ENCODE assay signal across 11 mouse cellular contexts in the genomic region with DNA sequence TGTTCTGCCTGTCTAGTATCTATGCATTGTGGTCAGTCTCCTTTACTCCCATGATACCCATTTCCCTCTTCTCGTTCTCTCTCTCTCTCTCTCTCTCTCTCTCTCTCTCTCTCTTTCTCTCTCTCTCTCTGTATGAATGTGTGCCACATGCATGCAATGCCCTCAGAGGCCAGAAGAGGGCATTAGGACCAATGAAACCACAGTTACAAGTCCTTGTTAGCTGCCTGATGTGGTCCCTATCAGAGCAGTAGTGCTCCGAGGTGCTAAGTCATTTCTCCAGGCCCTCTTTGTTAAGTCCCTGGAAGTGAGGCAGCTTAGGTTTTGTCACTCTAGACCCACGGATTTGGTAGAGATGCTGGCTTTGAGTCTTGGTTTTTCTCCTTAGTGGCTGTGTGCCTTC.
DNase-seq lines count a peak whose midpoint lies in the region; ATAC-seq and TF ChIP-seq lines count a peak whose summit lies in the region.
"Had no signal": no experiment of that assay in that cellular context is flagged by ENCODE, and none has a peak within 500 bp of the region (broad histone marks: within the 10 kb centered on the region; RNA-seq: fewer than 3 reads in every experiment).

No protein-coding gene starts in this region.

- TF ChIP-seq EP300 in lung, postnatal 0 days (IDR thresholded peaks at IDR 0.05) = no peak

- no peak overlapping the region for H3K4me3 ChIP-seq in forebrain, embryonic 14.5 days (ENCODE audit: low read depth, low read length)
- no peak overlapping the region for H3K4me3 ChIP-seq in forebrain, embryonic 13.5 days
- H3K4me3 ChIP-seq in lung, postnatal 0 days (ENCODE audit: low read depth, low read length) = no peak overlapping the region
- H3K4me3 ChIP-seq in lung, adult 2 months (replicated peaks; ENCODE audit: extremely low read depth, low read depth, low read length) = no peak overlapping the region
- H3K4me3 ChIP-seq: embryonic facial prominence, embryonic 13.5 days; megakaryocyte, embryonic 14.5 days had no signal

- H3K9ac ChIP-seq in forebrain, embryonic 14.5 days (ENCODE audit: low read length) = no peak overlapping the region
- no peak overlapping the region for H3K9ac ChIP-seq in forebrain, embryonic 13.5 days
- no peak overlapping the region for H3K9ac ChIP-seq in lung, postnatal 0 days (replicated peaks; ENCODE audit: low read depth)
- H3K9ac ChIP-seq: embryonic facial prominence, embryonic 13.5 days had no signal

- H3K27me3 ChIP-seq in forebrain, embryonic 14.5 days (replicated peaks; ENCODE audit: control insufficient read depth, insufficient read depth, low read length) = no peaks in the 10 kb centered on the region
- no peaks in the 10 kb centered on the region for H3K27me3 ChIP-seq in forebrain, embryonic 13.5 days
- H3K27me3 ChIP-seq in lung, postnatal 0 days (replicated peaks; ENCODE audit: insufficient read depth, low read length) = no peaks in the 10 kb centered on the region
- H3K27me3 ChIP-seq: CH12.LX; embryonic facial prominence, embryonic 13.5 days; megakaryocyte, embryonic 14.5 days had no signal

- no peak for TF ChIP-seq POLR2A in lung, adult 2 months (IDR thresholded peaks at IDR 0.05; ENCODE audit: borderline replicate concordance, extremely low read depth, low read depth, low read length)

- DNase-seq in forebrain, embryonic 14.5 days (ENCODE audit: low spot score) = peak; percentile 44
- peak; percentile 12 for DNase-seq in lung, postnatal 0 days (ENCODE audit: low spot score)
- no peak for DNase-seq in lung, adult 2 months
- DNase-seq in cerebellum, postnatal 25 days = peak; percentile 45 to 57
- DNase-seq in adrenal gland, postnatal 4 days (ENCODE audit: low spot score in 2 of 2) = no peak
- no peak for DNase-seq in urinary bladder, postnatal 14 days (ENCODE audit: low spot score)

- no peaks in the 10 kb centered on the region for H3K9me3 ChIP-seq in forebrain, embryonic 14.5 days (replicated peaks; ENCODE audit: control insufficient read depth, low read length)
- H3K9me3 ChIP-seq in forebrain, embryonic 13.5 days (replicated peaks) = no peaks in the 10 kb centered on the region
- H3K9me3 ChIP-seq in lung, postnatal 0 days (ENCODE audit: low read length) = no peaks in the 10 kb centered on the region
- H3K9me3 ChIP-seq: embryonic facial prominence, embryonic 13.5 days had no signal

- 23% methylated on average over 3 of the region's 3 CpGs for WGBS in forebrain, embryonic 14.5 days
- WGBS in forebrain, embryonic 13.5 days = 24% methylated on average over 3 of the region's 3 CpGs
- 23% methylated on average over 3 of the region's 3 CpGs for WGBS in lung, postnatal 0 days
- 28% methylated on average over 3 of the region's 3 CpGs for WGBS in lung, adult 2 months

- TF ChIP-seq CTCF in lung, postnatal 0 days (IDR thresholded peaks at IDR 0.05) = peak; percentile 68
- TF ChIP-seq CTCF in lung, adult 2 months (IDR thresholded peaks at IDR 0.05; ENCODE audit: insufficient read depth, low read length) = no peak

- no peak for ATAC-seq in forebrain, embryonic 14.5 days
- ATAC-seq in forebrain, embryonic 13.5 days = no peak
- ATAC-seq in lung, postnatal 0 days = no peak
- ATAC-seq in megakaryocyte-erythroid progenitor cell, adult 5-6 weeks (replicated peaks; ENCODE audit: low FRiP score, low TSS enrichment, poor library complexity, severe bottlenecking) = peak; percentile 74

- no peak overlapping the region for H3K27ac ChIP-seq in forebrain, embryonic 14.5 days (ENCODE audit: low read depth, low read length)
- H3K27ac ChIP-seq in forebrain, embryonic 13.5 days = no peak overlapping the region
- no peak overlapping the region for H3K27ac ChIP-seq in lung, postnatal 0 days (ENCODE audit: low read length)
- H3K27ac ChIP-seq: embryonic facial prominence, embryonic 13.5 days had no signal

- no peaks in the 10 kb centered on the region for H3K4me1 ChIP-seq in forebrain, embryonic 14.5 days (ENCODE audit: control insufficient read depth, insufficient read depth, low read length)
- H3K4me1 ChIP-seq in forebrain, embryonic 13.5 days = no peaks in the 10 kb centered on the region
- H3K4me1 ChIP-seq in lung, postnatal 0 days (ENCODE audit: insufficient read depth, low read depth, low read length) = no peaks in the 10 kb centered on the region
- H3K4me1 ChIP-seq in lung, adult 2 months (ENCODE audit: control insufficient read depth, insufficient read depth, low read length) = no peaks in the 10 kb centered on the region; the same call in 1 of the 2 replicates
- H3K4me1 ChIP-seq: embryonic facial prominence, embryonic 13.5 days; megakaryocyte, embryonic 14.5 days had no signal

- no peaks in the 10 kb centered on the region for H3K36me3 ChIP-seq in forebrain, embryonic 14.5 days (ENCODE audit: control insufficient read depth, insufficient read depth, low read length)
- no peaks in the 10 kb centered on the region for H3K36me3 ChIP-seq in forebrain, embryonic 13.5 days (ENCODE audit: poor library complexity, severe bottlenecking)
- H3K36me3 ChIP-seq in lung, postnatal 0 days (ENCODE audit: insufficient read depth, low read length) = no peaks in the 10 kb centered on the region
- H3K36me3 ChIP-seq: embryonic facial prominence, embryonic 13.5 days had no signal

- no peak overlapping the region for H3K4me2 ChIP-seq in forebrain, embryonic 14.5 days (ENCODE audit: low read length)
- no peak overlapping the region for H3K4me2 ChIP-seq in forebrain, embryonic 13.5 days
- H3K4me2 ChIP-seq in lung, postnatal 0 days (replicated peaks; ENCODE audit: low read depth, low read length) = no peak overlapping the region
- H3K4me2 ChIP-seq: embryonic facial prominence, embryonic 13.5 days had no signal

Comparison
In these comparisons a context has a peak if more than half of its experiments do, and no peak if none do; other contexts are left out.
1. DNase-seq: peak in forebrain, embryonic 14.5 days (single experiment), lung, postnatal 0 days (single experiment) and cerebellum, postnatal 25 days (2 of 2); none in lung, adult 2 months (single experiment), adrenal gland, postnatal 4 days (0 of 2) and urinary bladder, postnatal 14 days (single experiment).